Mouse (Mus musculus): ENCODE data around the gene Hsd17b1. TPM values are rescaled to one million over a fixed set of nuclear protein-coding genes. Genes with fewer than 3 reads are reported as not detected.
A peak's percentile ranks its signal among the peaks of the same experiment; 100 is the strongest.

Gene Hsd17b1
- polyA plus RNA-seq, 1 experiment from 2014 or later, result not detected

GRCm38 (mm10) chr11:101109351-101109750 lies 31.1 kb downstream of the Hsd17b1 start:
- Histone ChIP-seq H3K4me2 (ENCODE audit: low read length) (no peak overlapping the region), H3K36me3 (ENCODE audit: control insufficient read depth, insufficient read depth, low read length) (peaks cover 16% of the 10 kb centered on the region), H3K4me1 (ENCODE audit: control insufficient read depth, insufficient read depth, low read length) (no peaks in the 10 kb centered on the region), H3K27me3 (replicated peaks; ENCODE audit: control insufficient read depth, insufficient read depth, low read length) (no peaks in the 10 kb centered on the region), H3K27ac (ENCODE audit: low read depth, low read length) (no peak overlapping the region), H3K9me3 (replicated peaks; ENCODE audit: control insufficient read depth, low read length) (no peaks in the 10 kb centered on the region), H3K4me3 (ENCODE audit: low read depth, low read length) (no peak overlapping the region), H3K9ac (ENCODE audit: low read length) (no peak overlapping the region)
- WGBS, result 71% methylated on average over 4 of the region's 4 CpGs
- DNase-seq (ENCODE audit: low spot score), result no peak
- ATAC-seq, result no peak

GRCm38 (mm10) chr11:101110708-101111107 lies 32.5 kb downstream of the Hsd17b1 start:
- ATAC-seq, result no peak
- no peaks in the 10 kb centered on the region for H3K27me3 ChIP-seq (replicated peaks; ENCODE audit: control insufficient read depth, insufficient read depth, low read length)
- DNase-seq (ENCODE audit: low spot score), result no peak
- H3K9ac ChIP-seq (ENCODE audit: low read length), result no peak overlapping the region
- H3K36me3 ChIP-seq (ENCODE audit: control insufficient read depth, insufficient read depth, low read length), result peaks cover 2% of the 10 kb centered on the region; the same call in 1 of the 2 replicates
- H3K4me1 ChIP-seq (ENCODE audit: control insufficient read depth, insufficient read depth, low read length), result peaks cover 4% of the 10 kb centered on the region
- WGBS, result 67% methylated on average over 5 of the region's 5 CpGs
- H3K9me3 ChIP-seq (replicated peaks; ENCODE audit: control insufficient read depth, low read length), result no peaks in the 10 kb centered on the region
- H3K27ac ChIP-seq (ENCODE audit: low read depth, low read length), result no peak overlapping the region
- no peak overlapping the region for H3K4me2 ChIP-seq (ENCODE audit: low read length)
- no peak overlapping the region for H3K4me3 ChIP-seq (ENCODE audit: low read depth, low read length)

DNA sequence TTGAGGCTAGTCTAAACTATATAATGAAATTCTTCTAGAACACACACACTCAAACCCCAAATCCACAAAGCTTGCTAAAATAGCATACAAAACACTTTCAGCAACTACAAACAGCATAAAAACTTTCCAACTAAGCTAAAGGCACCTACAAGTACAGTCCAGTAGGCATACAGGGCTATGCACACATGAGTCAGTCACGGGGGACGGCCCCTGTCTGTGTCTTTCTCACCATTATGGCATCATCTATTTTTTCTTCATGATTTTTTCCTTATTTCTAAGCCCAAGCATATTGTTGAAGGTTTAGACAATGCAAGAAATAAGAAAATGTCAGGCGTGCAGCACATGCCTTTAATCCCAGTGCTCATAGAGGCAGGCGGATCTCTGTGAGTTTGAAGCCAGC lies 33.0 kb downstream of the Hsd17b1 start:
- Histone ChIP-seq H3K36me3 (ENCODE audit: control insufficient read depth, insufficient read depth, low read length) (no peaks in the 10 kb centered on the region; the same call in 1 of the 2 replicates), H3K4me2 (ENCODE audit: low read length) (no peak overlapping the region), H3K27me3 (replicated peaks; ENCODE audit: control insufficient read depth, insufficient read depth, low read length) (no peaks in the 10 kb centered on the region), H3K4me1 (ENCODE audit: control insufficient read depth, insufficient read depth, low read length) (peaks cover 8% of the 10 kb centered on the region), H3K9ac (ENCODE audit: low read length) (no peak overlapping the region), H3K27ac (ENCODE audit: low read depth, low read length) (no peak overlapping the region), H3K4me3 (ENCODE audit: low read depth, low read length) (no peak overlapping the region), H3K9me3 (replicated peaks; ENCODE audit: control insufficient read depth, low read length) (no peaks in the 10 kb centered on the region)
- 86% methylated on average over 4 of the region's 4 CpGs for WGBS
- ATAC-seq (no peak), DNase-seq (ENCODE audit: low spot score) (no peak)

- H3K9me3 ChIP-seq (replicated peaks; ENCODE audit: control insufficient read depth, low read length), result no peaks in the 10 kb centered on the region
- ATAC-seq, result no peak
- H3K4me1 ChIP-seq (ENCODE audit: control insufficient read depth, insufficient read depth, low read length), result peaks cover 8% of the 10 kb centered on the region
- peaks cover 6% of the 10 kb centered on the region; the same call in 1 of the 2 replicates for H3K36me3 ChIP-seq (ENCODE audit: control insufficient read depth, insufficient read depth, low read length)
- no peak overlapping the region for H3K4me2 ChIP-seq (ENCODE audit: low read length)
- no peak for DNase-seq (ENCODE audit: low spot score)
- WGBS, result 82% methylated on average over 3 of the region's 3 CpGs
- H3K9ac ChIP-seq (ENCODE audit: low read length), result no peak overlapping the region
- no peaks in the 10 kb centered on the region for H3K27me3 ChIP-seq (replicated peaks; ENCODE audit: control insufficient read depth, insufficient read depth, low read length)
- no peak overlapping the region for H3K4me3 ChIP-seq (ENCODE audit: low read depth, low read length)
- H3K27ac ChIP-seq (ENCODE audit: low read depth, low read length), result no peak overlapping the region
Observed at GRCm38 (mm10) chr11:101112186-101112585, 34.0 kb downstream of the Hsd17b1 start.

- Histone ChIP-seq H3K27me3 (replicated peaks; ENCODE audit: control insufficient read depth, insufficient read depth, low read length) (no peaks in the 10 kb centered on the region), H3K9ac (ENCODE audit: low read length) (no peak overlapping the region; the same call in 1 of the 2 replicates), H3K4me2 (ENCODE audit: low read length) (0 out of 2 replicates have a peak overlapping the region, but pooled peaks have one; percentile 7), H3K27ac (ENCODE audit: low read depth, low read length) (peak overlapping the region; percentile 52; the same call in 1 of the 2 replicates), H3K36me3 (ENCODE audit: control insufficient read depth, insufficient read depth, low read length) (peaks cover 9% of the 10 kb centered on the region; the same call in 1 of the 2 replicates), H3K9me3 (replicated peaks; ENCODE audit: control insufficient read depth, low read length) (no peaks in the 10 kb centered on the region), H3K4me3 (ENCODE audit: low read depth, low read length) (no peak overlapping the region), H3K4me1 (ENCODE audit: control insufficient read depth, insufficient read depth, low read length) (peaks cover 18% of the 10 kb centered on the region)
- no peak for ATAC-seq
- DNase-seq (ENCODE audit: low spot score), result peak; percentile 30
- 10% methylated on average over 2 of the region's 2 CpGs for WGBS
Observed at GRCm38 (mm10) chr11:101115564-101115963, 37.4 kb downstream of the Hsd17b1 start.

DNA sequence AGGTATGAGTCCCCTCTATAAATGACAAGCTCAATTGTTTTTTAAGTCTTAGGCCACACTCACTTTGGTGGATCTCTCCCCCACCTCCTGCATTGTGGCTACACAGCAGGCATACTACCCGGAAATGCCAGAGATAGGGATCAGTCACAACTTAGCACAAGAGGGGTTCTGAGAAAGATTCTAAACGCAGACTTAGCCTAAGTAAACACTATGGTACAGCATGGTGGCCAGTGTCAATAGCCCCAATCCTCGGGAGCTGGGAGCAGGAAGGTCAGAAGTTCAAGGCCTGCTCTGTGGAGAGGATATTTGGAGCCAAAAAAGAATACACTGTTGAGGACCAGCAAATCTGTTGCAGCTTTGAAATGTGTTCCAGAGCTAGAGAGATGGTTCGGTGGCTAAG lies 39.9 kb downstream of the Hsd17b1 start:
- 64% methylated on average over 4 of the region's 4 CpGs for WGBS
- peak overlapping the region; percentile 96 for H3K9ac ChIP-seq (ENCODE audit: low read length)
- peaks cover 25% of the 10 kb centered on the region for H3K4me1 ChIP-seq (ENCODE audit: control insufficient read depth, insufficient read depth, low read length)

GRCm38 (mm10) chr11:101119131-101119760 lies 41.0 kb downstream of the Hsd17b1 start:
- Histone ChIP-seq H3K4me1 (ENCODE audit: control insufficient read depth, insufficient read depth, low read length) (peaks cover 25% of the 10 kb centered on the region), H3K27me3 (replicated peaks; ENCODE audit: control insufficient read depth, insufficient read depth, low read length) (no peaks in the 10 kb centered on the region), H3K36me3 (ENCODE audit: control insufficient read depth, insufficient read depth, low read length) (peaks cover 25% of the 10 kb centered on the region; the same call in 1 of the 2 replicates), H3K4me3 (ENCODE audit: low read depth, low read length) (peak overlapping the region; percentile 88), H3K27ac (ENCODE audit: low read depth, low read length) (peak overlapping the region; percentile 85), H3K4me2 (ENCODE audit: low read length) (peak overlapping the region; percentile 96), H3K9ac (ENCODE audit: low read length) (peak overlapping the region; percentile 96), H3K9me3 (replicated peaks; ENCODE audit: control insufficient read depth, low read length) (no peaks in the 10 kb centered on the region)
- ATAC-seq (peak; percentile 76), DNase-seq (ENCODE audit: low spot score) (no peak)
- under 1% methylated on average over 39 of the region's 39 CpGs for WGBS

More for the DNA sequence above, 39.9 kb downstream of the Hsd17b1 start:
- Histone ChIP-seq H3K9me3 (replicated peaks; ENCODE audit: control insufficient read depth, low read length) (no peaks in the 10 kb centered on the region), H3K36me3 (ENCODE audit: control insufficient read depth, insufficient read depth, low read length) (peaks cover 17% of the 10 kb centered on the region; the same call in 1 of the 2 replicates), H3K4me3 (ENCODE audit: low read depth, low read length) (peak overlapping the region; percentile 88), H3K4me2 (ENCODE audit: low read length) (peak overlapping the region; percentile 96), H3K27me3 (replicated peaks; ENCODE audit: control insufficient read depth, insufficient read depth, low read length) (no peaks in the 10 kb centered on the region), H3K27ac (ENCODE audit: low read depth, low read length) (no peak overlapping the region)
- ATAC-seq (no peak), DNase-seq (ENCODE audit: low spot score) (no peak)

GRCm38 (mm10) chr11:101119761-101120544 lies 41.7 kb downstream of the Hsd17b1 start, which contains the start of the genes Retreg3 and Tubg1:
Gene Retreg3, minus strand, starts transcription at chr11:101119893.
Gene Tubg1, plus strand, starts transcription at chr11:101119938.
- WGBS, result under 1% methylated on average over 61 of the region's 61 CpGs
- no peaks in the 10 kb centered on the region for H3K27me3 ChIP-seq (replicated peaks; ENCODE audit: control insufficient read depth, insufficient read depth, low read length)
- H3K4me1 ChIP-seq (ENCODE audit: control insufficient read depth, insufficient read depth, low read length), result peaks cover 25% of the 10 kb centered on the region
- H3K36me3 ChIP-seq (ENCODE audit: control insufficient read depth, insufficient read depth, low read length), result peaks cover 29% of the 10 kb centered on the region; the same call in 1 of the 2 replicates
- peak within 1 kb of the TSS; percentile 96 for H3K9ac ChIP-seq (ENCODE audit: low read length)
- ATAC-seq (peak; percentile 97), DNase-seq (ENCODE audit: low spot score) (peak; percentile 100)
- H3K4me3 ChIP-seq (ENCODE audit: low read depth, low read length), result peak within 1 kb of the TSS; percentile 88
- peak within 1 kb of the TSS; percentile 92 for H3K27ac ChIP-seq (ENCODE audit: low read depth, low read length)
- peak within 1 kb of the TSS; percentile 96 for H3K4me2 ChIP-seq (ENCODE audit: low read length)
- H3K9me3 ChIP-seq (replicated peaks; ENCODE audit: control insufficient read depth, low read length), result no peaks in the 10 kb centered on the region
